Mouse (Mus musculus) forebrain, embryonic 16.5 days (tissue): ENCODE results near the gene Gnb4. TPM values are rescaled to one million over a fixed set of nuclear protein-coding genes. Genes with fewer than 3 reads are reported as not detected.

Experiments
- ATAC-seq: fragments of 200-750 bp; cut with Nextera tagmentation; 2 replicates; pipeline ENCODE4 v1.8.0; 2017; ENCODE audit warnings: mild to moderate bottlenecking, moderate library complexity
- H3K27ac ChIP-seq: fragments of 300-500 bp; sonication (generic); 2 replicates; pipeline ENCODE4 v1.5.1; 2014; ENCODE audit warnings: low read length, control low read depth
- H3K27me3 ChIP-seq: fragments of 300-500 bp; sonication (generic); replicated peaks from 2 replicates; pipeline ENCODE4 v1.6.1; 2014; ENCODE audit warnings: low read length; ENCODE audit not compliant: control insufficient read depth, insufficient read depth
- H3K36me3 ChIP-seq: fragments of 300-500 bp; sonication (generic); 2 replicates; pipeline ENCODE4 v1.6.1; 2014; ENCODE audit not compliant: control insufficient read depth, insufficient read depth
- H3K4me1 ChIP-seq: fragments of 300-500 bp; sonication (generic); replicated peaks from 2 replicates; pipeline ENCODE4 v1.6.1; 2014; ENCODE audit warnings: low read length; ENCODE audit not compliant: control insufficient read depth, insufficient read depth
- H3K4me2 ChIP-seq: fragments of 300-500 bp; sonication (generic); 2 replicates; pipeline ENCODE4 v1.6.1; 2014; ENCODE audit warnings: mild to moderate bottlenecking, low read length, control low read depth
- H3K4me3 ChIP-seq: fragments of 300-500 bp; sonication (generic); replicated peaks from 2 replicates; pipeline ENCODE4 v1.5.1; 2014; ENCODE audit warnings: mild to moderate bottlenecking, low read length, control low read depth
- H3K9ac ChIP-seq: fragments of 300-500 bp; sonication (generic); replicated peaks from 2 replicates; pipeline ENCODE4 v1.6.1; 2014; ENCODE audit warnings: low read depth, low read length, control low read depth
- H3K9me3 ChIP-seq: fragments of 300-500 bp; sonication (generic); 2 replicates; pipeline ENCODE4 v1.6.1; 2016; ENCODE audit warnings: low read length; ENCODE audit not compliant: control insufficient read depth
- WGBS: fragments of 180-500 bp; shearing (Covaris S2); extraction: QIAGEN DNeasy Blood & Tissue Kit; methylation state at CpG from one replicate; pipeline ENCODE4 v1.1.7; 2014; 5-methylcytosine and 5-hydroxymethylcytosine counted together
- polyA plus RNA-seq: library from polyadenylated mRNA; unstranded; fragments of >200 nt; fragmentation: Nextera tagmentation; extraction: Ambion mirVana; gene quantifications from 2 replicates; pipeline ENCODE4 v1.2.1, GENCODE M21; 2015

Gnb4 gene
- polyA plus RNA-seq, 1 experiment from 2014 or later = 88.3 TPM

DNA sequence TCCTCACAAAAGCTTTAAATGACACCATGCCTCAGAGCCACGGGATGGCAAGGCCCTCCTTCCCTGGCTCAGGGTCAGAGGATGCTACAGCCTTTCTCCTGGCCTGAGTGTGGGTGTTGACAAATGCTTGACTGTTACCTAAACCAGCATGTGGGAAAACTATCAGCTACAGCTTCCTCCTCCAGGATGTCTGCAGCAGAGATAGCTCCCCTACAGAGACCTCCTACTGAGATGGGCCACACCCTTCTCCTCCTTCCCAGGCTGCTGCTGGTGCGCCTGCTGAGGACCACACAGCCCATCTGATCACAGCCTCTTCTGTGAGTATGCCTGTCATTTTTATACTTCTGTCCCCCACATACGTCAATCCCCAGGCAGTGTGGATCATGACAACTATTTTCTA is 17.1 kb downstream of the Gnb4 start:
- no peaks in the 10 kb centered on the region for H3K9me3 ChIP-seq
- H3K4me1 ChIP-seq = no peaks in the 10 kb centered on the region
- no peaks in the 10 kb centered on the region for H3K27me3 ChIP-seq
- no peak overlapping the region for H3K9ac ChIP-seq
- no peak overlapping the region for H3K4me3 ChIP-seq
- no peak overlapping the region for H3K4me2 ChIP-seq
- H3K36me3 ChIP-seq = no peaks in the 10 kb centered on the region
- no peak for ATAC-seq
- H3K27ac ChIP-seq = no peak overlapping the region
- 75% methylated on average over 3 of the region's 3 CpGs for WGBS

- ATAC-seq = no peak
- H3K36me3 ChIP-seq = no peaks in the 10 kb centered on the region; the same call in 1 of the 2 replicates
- H3K9me3 ChIP-seq = no peaks in the 10 kb centered on the region
- no peaks in the 10 kb centered on the region for H3K27me3 ChIP-seq
- H3K4me2 ChIP-seq = no peak overlapping the region
- no peak overlapping the region for H3K9ac ChIP-seq
- H3K4me1 ChIP-seq = no peaks in the 10 kb centered on the region
- WGBS = 88% methylated on average over 4 of the region's 4 CpGs
- no peak overlapping the region for H3K27ac ChIP-seq
- H3K4me3 ChIP-seq = no peak overlapping the region
These were observed 21.3 kb downstream of the Gnb4 start for GRCm38 (mm10) chr3:32595080-32595479.

DNA sequence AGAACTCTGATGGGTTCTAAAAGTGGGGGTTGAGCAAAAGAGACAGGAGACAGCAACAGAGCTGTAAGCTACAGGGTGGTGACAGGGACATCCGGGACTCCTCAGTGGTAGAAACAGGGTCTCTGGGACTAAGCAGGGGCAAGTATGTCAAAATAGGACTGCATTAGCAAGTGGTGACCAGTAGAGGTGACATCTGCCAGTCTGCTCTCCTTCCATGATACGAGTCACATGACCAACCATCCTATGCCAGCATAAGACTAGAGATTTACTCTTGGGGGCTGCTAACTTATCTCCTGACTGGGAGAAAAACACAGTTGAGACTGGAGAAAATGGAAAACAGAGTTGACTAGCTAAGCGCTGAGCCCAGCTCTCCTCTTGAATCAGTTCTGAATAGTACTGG is 30.1 kb downstream of the Gnb4 start:
- 93% methylated on average over 3 of the region's 3 CpGs for WGBS
- no peak for ATAC-seq

GRCm38 (mm10) chr3:32583489-32583888 is 32.9 kb downstream of the Gnb4 start:
- WGBS = 82% methylated on average over 4 of the region's 4 CpGs
- H3K4me2 ChIP-seq = no peak overlapping the region
- H3K4me3 ChIP-seq = no peak overlapping the region
- H3K27ac ChIP-seq = no peak overlapping the region
- H3K9ac ChIP-seq = no peak overlapping the region
- H3K9me3 ChIP-seq = no peaks in the 10 kb centered on the region
- H3K27me3 ChIP-seq = no peaks in the 10 kb centered on the region
- H3K36me3 ChIP-seq = peaks cover 2% of the 10 kb centered on the region; the same call in 1 of the 2 replicates
- H3K4me1 ChIP-seq = no peaks in the 10 kb centered on the region
- ATAC-seq = peak; percentile 69

More for the DNA sequence above, 30.1 kb downstream of the Gnb4 start:
- no peaks in the 10 kb centered on the region for H3K9me3 ChIP-seq
- H3K27ac ChIP-seq = no peak overlapping the region
- H3K27me3 ChIP-seq = no peaks in the 10 kb centered on the region
- H3K4me1 ChIP-seq = no peaks in the 10 kb centered on the region
- H3K36me3 ChIP-seq = peaks cover 2% of the 10 kb centered on the region; the same call in 1 of the 2 replicates
- no peak overlapping the region for H3K4me2 ChIP-seq
- no peak overlapping the region for H3K9ac ChIP-seq
- H3K4me3 ChIP-seq = no peak overlapping the region

DNA sequence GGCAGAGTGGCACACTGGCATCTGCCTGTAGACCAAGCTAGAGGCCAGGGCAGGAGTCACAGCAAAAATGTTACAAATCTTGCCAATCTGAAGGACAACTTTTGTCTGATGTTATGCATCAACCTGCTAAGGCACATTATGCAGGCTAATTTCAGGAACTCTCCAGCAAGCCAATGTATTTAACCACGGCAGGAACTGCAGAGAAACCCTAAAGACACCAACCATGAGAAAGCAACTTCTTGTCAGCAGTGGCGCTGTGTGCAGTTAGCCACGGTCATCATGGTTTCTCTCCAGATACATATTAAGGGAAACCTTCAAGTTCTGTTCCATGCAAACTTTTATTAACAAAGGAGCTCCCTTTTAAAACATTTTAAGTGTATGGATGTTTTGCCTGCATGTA is 34.5 kb downstream of the Gnb4 start:
- no peak overlapping the region for H3K27ac ChIP-seq
- H3K9ac ChIP-seq = no peak overlapping the region
- H3K4me1 ChIP-seq = no peaks in the 10 kb centered on the region
- no peak overlapping the region for H3K4me2 ChIP-seq
- no peak overlapping the region for H3K4me3 ChIP-seq
- peaks cover 5% of the 10 kb centered on the region; the same call in 1 of the 2 replicates for H3K36me3 ChIP-seq
- H3K27me3 ChIP-seq = no peaks in the 10 kb centered on the region
- no peak for ATAC-seq
- no peaks in the 10 kb centered on the region for H3K9me3 ChIP-seq
- 89% methylated on average over 3 of the region's 3 CpGs for WGBS

GRCm38 (mm10) chr3:32580738-32581137 is 35.6 kb downstream of the Gnb4 start:
- Histone ChIP-seq H3K9me3 (no peaks in the 10 kb centered on the region), H3K4me2 (no peak overlapping the region), H3K36me3 (peaks cover 6% of the 10 kb centered on the region; the same call in 1 of the 2 replicates), H3K27ac (no peak overlapping the region), H3K9ac (no peak overlapping the region), H3K4me3 (no peak overlapping the region), H3K4me1 (no peaks in the 10 kb centered on the region), H3K27me3 (no peaks in the 10 kb centered on the region)
- WGBS = 89% methylated on average over 3 of the region's 3 CpGs
- ATAC-seq = no peak

DNA sequence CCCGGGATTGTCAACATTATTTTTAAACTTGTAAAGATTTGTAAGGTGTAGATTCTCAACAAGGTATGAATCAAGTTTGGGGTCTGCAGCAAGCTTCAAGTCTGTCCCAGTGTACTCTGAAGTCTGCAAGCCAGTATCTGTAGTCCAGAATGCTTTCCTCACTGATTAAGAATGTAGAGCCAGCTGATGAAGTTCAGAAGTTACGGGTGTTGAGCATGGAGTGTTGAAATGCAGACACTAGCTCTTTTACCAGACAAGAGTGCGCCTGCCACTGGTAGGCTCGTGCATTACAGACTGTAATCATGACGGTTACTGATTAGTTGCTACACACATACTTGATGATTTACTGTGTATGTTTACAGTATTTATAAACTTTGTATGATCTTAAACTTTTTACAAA is 37.6 kb downstream of the Gnb4 start:
- 90% methylated on average over 5 of the region's 5 CpGs for WGBS
- H3K36me3 ChIP-seq = peaks cover 9% of the 10 kb centered on the region
- no peak overlapping the region for H3K9ac ChIP-seq

DNA sequence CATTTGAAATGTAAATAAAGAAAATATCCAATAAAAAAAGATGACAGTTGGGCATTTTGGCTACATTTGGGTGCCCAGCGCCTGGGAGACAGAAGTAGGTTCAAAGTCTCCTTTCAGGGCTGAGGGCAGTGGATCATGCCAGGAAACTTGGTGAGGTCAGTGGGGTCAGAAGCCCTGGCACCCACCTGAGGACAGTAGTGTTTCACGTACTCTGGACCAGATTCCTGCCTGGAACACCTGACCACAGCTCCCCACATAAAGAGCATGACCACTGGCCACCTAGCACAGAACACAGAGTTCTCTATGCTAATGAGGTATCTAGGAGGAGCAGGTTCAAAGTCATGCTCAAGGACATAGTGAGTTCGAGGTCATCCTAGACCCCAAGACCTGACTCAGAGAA is 41.2 kb downstream of the Gnb4 start:
- no peak for ATAC-seq
- 91% methylated on average over 3 of the region's 3 CpGs for WGBS
- H3K36me3 ChIP-seq = peaks cover 11% of the 10 kb centered on the region
- no peak overlapping the region for H3K4me2 ChIP-seq
- H3K4me3 ChIP-seq = no peak overlapping the region
- H3K27ac ChIP-seq = no peak overlapping the region
- H3K27me3 ChIP-seq = no peaks in the 10 kb centered on the region
- H3K9ac ChIP-seq = no peak overlapping the region
- H3K9me3 ChIP-seq = no peaks in the 10 kb centered on the region
- no peaks in the 10 kb centered on the region for H3K4me1 ChIP-seq

More for the DNA sequence above, 37.6 kb downstream of the Gnb4 start:
- ATAC-seq = no peak
- Histone ChIP-seq H3K4me1 (no peaks in the 10 kb centered on the region), H3K4me3 (no peak overlapping the region), H3K4me2 (no peak overlapping the region), H3K9me3 (no peaks in the 10 kb centered on the region), H3K27me3 (no peaks in the 10 kb centered on the region), H3K27ac (no peak overlapping the region)

DNA sequence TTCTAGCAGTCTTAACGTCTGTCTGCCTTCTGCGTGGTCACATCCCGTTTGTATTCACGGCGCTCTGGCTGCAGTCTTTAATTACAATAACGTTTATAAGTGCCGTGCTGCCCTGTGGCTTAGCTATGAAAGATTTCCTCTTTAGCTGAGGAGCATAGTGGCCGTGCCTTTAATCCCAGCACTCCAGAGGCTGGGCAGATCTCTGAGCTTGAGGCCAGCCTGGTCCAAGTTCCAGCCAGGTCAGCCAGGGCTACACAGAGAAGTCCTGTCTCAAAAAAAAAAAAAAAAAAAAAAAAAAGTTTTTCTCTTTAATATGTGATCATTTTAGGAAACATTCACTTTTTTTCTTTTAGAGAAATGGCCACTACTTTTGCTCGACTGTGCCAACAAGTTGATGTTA is 42.5 kb downstream of the Gnb4 start:
- Histone ChIP-seq H3K4me1 (no peaks in the 10 kb centered on the region), H3K4me3 (no peak overlapping the region), H3K27me3 (no peaks in the 10 kb centered on the region), H3K4me2 (no peak overlapping the region), H3K36me3 (peaks cover 21% of the 10 kb centered on the region), H3K27ac (no peak overlapping the region), H3K9me3 (no peaks in the 10 kb centered on the region), H3K9ac (no peak overlapping the region)
- no peak for ATAC-seq
- 26% methylated on average over 9 of the region's 9 CpGs for WGBS

DNA sequence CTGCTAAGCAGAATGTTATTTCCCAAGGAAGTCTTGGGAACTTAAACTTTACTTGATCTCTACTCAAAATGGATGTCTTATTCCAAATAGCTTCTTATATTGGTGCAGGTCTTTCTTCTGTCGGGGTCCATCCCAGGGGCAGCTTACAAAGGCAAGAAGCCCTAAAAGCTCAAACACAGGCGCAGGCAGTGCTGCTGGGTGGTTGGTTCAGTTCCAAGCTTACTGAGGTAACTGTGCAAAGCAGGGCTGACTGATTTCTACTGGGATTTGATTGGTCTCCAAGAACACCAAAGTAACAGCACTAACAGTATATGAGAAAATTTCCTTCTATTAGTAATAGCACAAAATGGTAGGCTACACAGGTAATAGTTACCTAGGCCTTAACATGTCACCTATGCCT is 43.3 kb downstream of the Gnb4 start:
- no peak for ATAC-seq
- 84% methylated on average over 2 of the region's 2 CpGs for WGBS
- Histone ChIP-seq H3K9ac (no peak overlapping the region), H3K27ac (no peak overlapping the region), H3K9me3 (no peaks in the 10 kb centered on the region), H3K4me3 (no peak overlapping the region), H3K4me2 (no peak overlapping the region), H3K36me3 (peaks cover 27% of the 10 kb centered on the region), H3K27me3 (no peaks in the 10 kb centered on the region), H3K4me1 (no peaks in the 10 kb centered on the region)
